Mouse (Mus musculus): ENCODE data around the gene Hsp90ab1. TPM values are rescaled to one million over a fixed set of nuclear protein-coding genes. Genes with fewer than 3 reads are reported as not detected.

Hsp90ab1 gene
- polyA plus RNA-seq, 1 experiment from 2014 or later: 1,475 TPM

DNA sequence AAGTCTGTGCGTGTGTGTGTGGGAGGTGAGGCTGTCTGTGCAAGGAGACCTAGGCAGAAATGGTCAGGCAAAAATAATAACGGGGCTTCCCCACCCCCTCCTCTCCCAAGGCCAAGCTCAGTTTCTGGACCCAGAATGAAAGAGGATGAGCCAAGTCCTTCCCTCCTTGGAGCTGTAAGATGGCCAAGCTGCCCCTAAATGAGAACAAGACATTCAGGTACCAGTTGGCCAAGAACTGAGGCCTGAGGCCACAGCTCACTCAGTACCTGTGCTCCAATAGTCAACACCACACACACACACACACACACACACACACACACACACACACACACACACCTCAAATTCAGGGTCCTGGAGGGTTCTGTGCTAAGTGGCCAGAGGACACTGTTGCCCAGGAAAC lies 30.4 kb downstream of the Hsp90ab1 start:
- no peak overlapping the region for H3K4me2 ChIP-seq (ENCODE audit: low read depth, low read length)
- no peak overlapping the region for H3K27ac ChIP-seq (ENCODE audit: low read length)
- ATAC-seq: no peak
- peaks cover 16% of the 10 kb centered on the region; the same call in 1 of the 2 replicates for H3K4me1 ChIP-seq (ENCODE audit: control insufficient read depth, insufficient read depth, low read length)
- H3K9me3 ChIP-seq (ENCODE audit: control insufficient read depth, low read length): no peaks in the 10 kb centered on the region
- H3K4me3 ChIP-seq (ENCODE audit: low read length): no peak overlapping the region
- H3K27me3 ChIP-seq (replicated peaks; ENCODE audit: control insufficient read depth, insufficient read depth, low read length): peaks cover 75% of the 10 kb centered on the region
- H3K9ac ChIP-seq (ENCODE audit: low read depth, low read length): no peak overlapping the region
- WGBS: 73% methylated on average over 2 of the region's 2 CpGs
- no peaks in the 10 kb centered on the region for H3K36me3 ChIP-seq (ENCODE audit: control insufficient read depth, insufficient read depth, low read length)

DNA sequence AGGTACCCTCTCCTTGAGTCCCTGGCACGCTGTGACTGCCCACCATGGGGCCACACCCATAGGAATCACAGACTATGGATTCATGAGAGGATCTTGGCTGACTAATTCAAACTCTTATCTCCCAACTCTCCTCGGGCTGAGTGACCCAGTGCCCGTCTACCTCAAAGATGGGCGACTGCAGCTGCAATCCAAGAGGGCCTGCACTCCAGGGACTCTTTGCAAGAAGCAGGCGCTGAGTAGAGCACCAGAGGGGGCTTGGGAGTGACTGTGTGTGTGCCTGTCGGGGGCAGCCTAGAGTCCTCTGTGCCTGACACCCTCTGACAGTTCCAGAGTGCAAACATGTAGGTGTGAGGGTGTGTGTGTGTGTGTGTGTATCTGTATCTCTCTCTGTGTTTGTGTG lies 30.9 kb downstream of the Hsp90ab1 start:
- Histone ChIP-seq H3K4me2 (ENCODE audit: low read depth, low read length) (no peak overlapping the region), H3K27ac (ENCODE audit: low read length) (no peak overlapping the region), H3K4me1 (ENCODE audit: control insufficient read depth, insufficient read depth, low read length) (peaks cover 16% of the 10 kb centered on the region; the same call in 1 of the 2 replicates), H3K27me3 (replicated peaks; ENCODE audit: control insufficient read depth, insufficient read depth, low read length) (peaks cover 72% of the 10 kb centered on the region), H3K4me3 (ENCODE audit: low read length) (no peak overlapping the region), H3K9me3 (ENCODE audit: control insufficient read depth, low read length) (no peaks in the 10 kb centered on the region), H3K36me3 (ENCODE audit: control insufficient read depth, insufficient read depth, low read length) (no peaks in the 10 kb centered on the region), H3K9ac (ENCODE audit: low read depth, low read length) (no peak overlapping the region)
- 24% methylated on average over 6 of the region's 6 CpGs for WGBS
- no peak for ATAC-seq

DNA sequence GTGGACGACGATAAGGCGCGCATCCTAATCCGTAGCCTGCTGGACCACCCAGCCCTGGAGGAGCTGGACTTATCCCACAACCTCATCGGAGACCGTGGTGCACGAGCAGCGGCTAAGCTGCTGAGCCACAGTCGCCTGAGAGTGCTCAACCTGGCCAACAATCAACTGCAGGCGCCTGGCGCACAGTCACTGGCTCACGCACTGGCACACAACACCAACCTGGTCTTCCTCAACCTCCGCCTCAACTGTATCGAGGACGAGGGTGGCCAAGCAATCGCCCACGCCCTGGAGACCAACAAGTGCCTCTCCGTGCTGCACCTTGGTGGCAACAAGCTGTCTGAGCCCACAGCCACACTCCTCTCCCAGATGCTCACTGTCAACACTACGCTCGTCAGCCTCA lies 33.4 kb downstream of the Hsp90ab1 start:
- Histone ChIP-seq H3K4me1 (ENCODE audit: control insufficient read depth, insufficient read depth, low read length) (peaks cover 6% of the 10 kb centered on the region; the same call in 1 of the 2 replicates), H3K4me3 (ENCODE audit: low read length) (no peak overlapping the region), H3K9ac (ENCODE audit: low read depth, low read length) (no peak overlapping the region), H3K9me3 (ENCODE audit: control insufficient read depth, low read length) (no peaks in the 10 kb centered on the region), H3K27me3 (replicated peaks; ENCODE audit: control insufficient read depth, insufficient read depth, low read length) (peaks cover 62% of the 10 kb centered on the region), H3K36me3 (ENCODE audit: control insufficient read depth, insufficient read depth, low read length) (no peaks in the 10 kb centered on the region), H3K27ac (ENCODE audit: low read length) (no peak overlapping the region), H3K4me2 (ENCODE audit: low read depth, low read length) (no peak overlapping the region)
- no peak for ATAC-seq
- 73% methylated on average over 21 of the region's 21 CpGs for WGBS

DNA sequence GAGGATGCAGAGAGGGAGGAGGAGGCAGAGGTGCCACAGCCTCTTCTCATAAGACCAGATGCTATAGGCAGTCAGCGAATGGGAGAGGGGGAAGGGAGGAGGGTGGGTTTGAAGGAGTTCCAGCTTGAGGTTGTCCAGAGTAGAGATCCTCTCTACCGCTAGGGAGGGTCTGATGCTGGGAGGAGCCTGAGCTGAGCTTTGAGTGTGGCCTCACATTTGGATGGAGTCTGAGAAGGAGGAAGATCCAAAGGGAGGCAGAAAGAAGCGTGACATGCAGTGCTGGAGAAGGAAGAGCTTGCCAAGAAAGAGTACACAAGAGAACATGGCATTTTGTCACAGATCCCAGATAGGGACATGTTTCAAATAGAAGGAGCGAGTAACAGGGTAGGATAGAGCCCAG lies 34.7 kb downstream of the Hsp90ab1 start:
- Histone ChIP-seq H3K4me3 (ENCODE audit: low read length) (no peak overlapping the region), H3K4me2 (ENCODE audit: low read depth, low read length) (no peak overlapping the region), H3K27me3 (replicated peaks; ENCODE audit: control insufficient read depth, insufficient read depth, low read length) (peaks cover 54% of the 10 kb centered on the region), H3K4me1 (ENCODE audit: control insufficient read depth, insufficient read depth, low read length) (no peaks in the 10 kb centered on the region), H3K36me3 (ENCODE audit: control insufficient read depth, insufficient read depth, low read length) (no peaks in the 10 kb centered on the region), H3K9me3 (ENCODE audit: control insufficient read depth, low read length) (no peaks in the 10 kb centered on the region), H3K9ac (ENCODE audit: low read depth, low read length) (no peak overlapping the region), H3K27ac (ENCODE audit: low read length) (no peak overlapping the region)
- WGBS: 61% methylated on average over 4 of the region's 4 CpGs
- ATAC-seq: no peak

DNA sequence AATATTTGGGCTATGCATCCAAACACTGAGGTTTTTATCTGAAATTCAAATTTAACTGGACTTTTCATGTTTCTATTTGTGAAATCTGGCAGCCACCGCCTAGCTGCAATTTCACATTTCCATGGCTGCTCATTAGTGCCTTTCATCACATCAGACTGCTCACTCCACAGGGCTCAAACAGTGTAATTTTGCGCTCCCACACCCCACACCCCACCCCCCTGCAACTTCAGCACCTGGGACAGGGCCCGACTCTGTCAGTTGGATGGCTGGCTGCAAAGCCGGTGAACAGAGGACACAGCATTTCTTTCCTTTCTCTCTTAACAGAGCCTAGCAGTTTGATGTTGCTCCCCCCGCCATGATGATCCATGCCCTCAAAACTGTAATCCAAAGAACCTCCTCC lies 36.8 kb downstream of the Hsp90ab1 start:
- H3K27me3 ChIP-seq (replicated peaks; ENCODE audit: control insufficient read depth, insufficient read depth, low read length): peaks cover 51% of the 10 kb centered on the region

DNA sequence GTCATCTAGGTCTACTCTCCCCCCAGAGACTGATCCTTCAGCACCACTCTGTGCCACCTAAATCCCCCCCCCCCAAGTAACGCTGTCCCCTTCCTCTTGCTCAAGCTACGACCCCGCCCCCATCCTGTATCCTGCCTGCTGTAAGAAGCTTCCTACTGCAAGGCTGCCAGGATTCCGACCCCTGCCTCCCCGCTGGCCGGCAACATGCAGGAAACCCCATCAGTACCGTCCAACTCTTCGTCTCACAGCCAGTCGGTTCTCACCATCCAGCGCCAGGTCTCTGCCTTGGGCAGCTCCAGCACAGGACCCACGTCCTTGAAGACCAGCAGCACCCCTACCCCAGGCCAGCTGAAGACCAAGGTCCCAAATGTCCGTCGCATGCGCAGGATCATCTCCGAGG lies 40.2 kb downstream of the Hsp90ab1 start:
- no peak for ATAC-seq
- WGBS: 48% methylated on average over 15 of the region's 15 CpGs
- no peaks in the 10 kb centered on the region for H3K4me1 ChIP-seq (ENCODE audit: control insufficient read depth, insufficient read depth, low read length)
- no peaks in the 10 kb centered on the region for H3K36me3 ChIP-seq (ENCODE audit: control insufficient read depth, insufficient read depth, low read length)
- no peak overlapping the region for H3K27ac ChIP-seq (ENCODE audit: low read length)
- H3K4me2 ChIP-seq (ENCODE audit: low read depth, low read length): no peak overlapping the region
- H3K9ac ChIP-seq (ENCODE audit: low read depth, low read length): no peak overlapping the region
- H3K27me3 ChIP-seq (replicated peaks; ENCODE audit: control insufficient read depth, insufficient read depth, low read length): peaks cover 45% of the 10 kb centered on the region; the same call in 1 of the 2 replicates
- no peaks in the 10 kb centered on the region for H3K9me3 ChIP-seq (ENCODE audit: control insufficient read depth, low read length)
- H3K4me3 ChIP-seq (ENCODE audit: low read length): no peak overlapping the region

More for the DNA sequence above, 36.8 kb downstream of the Hsp90ab1 start:
- H3K36me3 ChIP-seq (ENCODE audit: control insufficient read depth, insufficient read depth, low read length): no peaks in the 10 kb centered on the region
- H3K4me1 ChIP-seq (ENCODE audit: control insufficient read depth, insufficient read depth, low read length): no peaks in the 10 kb centered on the region
- H3K27ac ChIP-seq (ENCODE audit: low read length): no peak overlapping the region
- no peak for ATAC-seq
- 16% methylated on average over 5 of the region's 5 CpGs for WGBS
- no peak overlapping the region for H3K9ac ChIP-seq (ENCODE audit: low read depth, low read length)
- no peaks in the 10 kb centered on the region for H3K9me3 ChIP-seq (ENCODE audit: control insufficient read depth, low read length)
- H3K4me3 ChIP-seq (ENCODE audit: low read length): no peak overlapping the region
- no peak overlapping the region for H3K4me2 ChIP-seq (ENCODE audit: low read depth, low read length)

DNA sequence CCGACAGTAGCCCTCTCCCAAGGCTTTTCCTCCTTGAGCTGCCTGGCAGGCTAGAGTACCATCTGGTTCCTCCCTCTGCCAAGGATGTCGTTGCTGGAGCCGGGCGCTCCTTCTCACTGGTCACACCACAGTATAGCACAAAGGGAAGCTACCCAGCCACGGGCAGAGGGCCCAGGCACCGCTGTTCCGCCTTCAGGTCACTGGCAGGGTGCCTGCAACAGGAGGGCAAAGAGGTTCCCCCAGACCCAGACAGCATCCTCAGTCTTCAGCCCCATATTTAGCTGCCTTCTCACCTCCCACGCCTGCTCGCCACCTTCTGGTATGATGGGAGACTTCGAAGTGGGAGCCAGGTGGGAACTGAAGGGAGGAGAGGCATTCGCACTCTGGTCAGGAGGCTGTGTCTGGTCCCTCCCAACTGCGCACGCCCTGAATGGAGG lies 42.7 kb downstream of the Hsp90ab1 start:
- no peaks in the 10 kb centered on the region for H3K9me3 ChIP-seq (ENCODE audit: control insufficient read depth, low read length)
- H3K4me1 ChIP-seq (ENCODE audit: control insufficient read depth, insufficient read depth, low read length): no peaks in the 10 kb centered on the region
- no peak overlapping the region for H3K27ac ChIP-seq (ENCODE audit: low read length)
- no peaks in the 10 kb centered on the region for H3K36me3 ChIP-seq (ENCODE audit: control insufficient read depth, insufficient read depth, low read length)
- H3K27me3 ChIP-seq (replicated peaks; ENCODE audit: control insufficient read depth, insufficient read depth, low read length): peaks cover 38% of the 10 kb centered on the region; the same call in 1 of the 2 replicates
- H3K4me2 ChIP-seq (ENCODE audit: low read depth, low read length): no peak overlapping the region
- no peak for ATAC-seq
- H3K9ac ChIP-seq (ENCODE audit: low read depth, low read length): no peak overlapping the region
- WGBS: 42% methylated on average over 13 of the region's 13 CpGs
- no peak overlapping the region for H3K4me3 ChIP-seq (ENCODE audit: low read length)

DNA sequence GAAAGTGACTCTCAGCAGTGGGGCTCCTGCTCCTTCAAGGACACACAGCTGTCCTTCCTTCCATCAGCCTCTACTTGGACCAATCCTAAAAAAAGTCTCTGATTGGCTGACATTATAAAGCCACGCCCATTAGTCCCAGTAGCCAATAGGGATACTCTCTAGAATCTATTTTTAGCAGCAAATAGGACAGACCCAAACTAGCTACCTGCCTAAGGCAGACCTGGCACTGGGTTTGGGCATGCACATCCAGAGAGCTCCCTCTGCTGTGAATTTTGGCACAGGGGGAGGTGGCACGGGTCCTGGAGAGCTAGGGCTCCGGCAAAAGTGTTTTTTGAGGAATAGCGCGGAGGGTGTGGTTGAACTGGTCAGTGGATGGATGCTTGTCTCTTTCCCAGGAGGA lies 46.5 kb downstream of the Hsp90ab1 start:
- Histone ChIP-seq H3K4me1 (ENCODE audit: control insufficient read depth, insufficient read depth, low read length) (peaks cover 8% of the 10 kb centered on the region; the same call in 1 of the 2 replicates), H3K27me3 (replicated peaks; ENCODE audit: control insufficient read depth, insufficient read depth, low read length) (peaks cover 25% of the 10 kb centered on the region; the same call in 1 of the 2 replicates), H3K9ac (ENCODE audit: low read depth, low read length) (no peak overlapping the region), H3K27ac (ENCODE audit: low read length) (no peak overlapping the region), H3K4me2 (ENCODE audit: low read depth, low read length) (no peak overlapping the region), H3K9me3 (ENCODE audit: control insufficient read depth, low read length) (no peaks in the 10 kb centered on the region), H3K36me3 (ENCODE audit: control insufficient read depth, insufficient read depth, low read length) (no peaks in the 10 kb centered on the region), H3K4me3 (ENCODE audit: low read length) (no peak overlapping the region)
- WGBS: 20% methylated on average over 5 of the region's 5 CpGs
- no peak for ATAC-seq

DNA sequence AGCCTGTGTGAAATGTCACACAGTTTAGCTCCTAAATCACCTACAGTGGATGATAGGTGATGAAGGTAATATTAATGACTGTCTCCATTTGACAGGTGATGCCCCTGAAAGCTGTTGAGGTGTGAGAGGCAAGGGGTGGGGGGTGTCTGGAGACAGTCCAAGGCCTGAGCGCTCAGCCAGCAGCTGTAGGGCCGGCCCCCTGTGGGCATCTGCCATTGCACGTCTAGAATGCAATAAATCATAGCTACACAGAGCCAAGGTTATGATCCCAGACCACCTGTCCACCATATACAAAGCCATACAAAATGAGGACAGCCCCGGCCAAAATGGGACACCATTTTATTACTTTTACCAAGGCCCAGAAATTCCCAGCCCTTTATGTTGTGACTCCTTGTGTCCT lies 48.1 kb downstream of the Hsp90ab1 start:
- no peak overlapping the region for H3K4me2 ChIP-seq (ENCODE audit: low read depth, low read length)
- H3K27me3 ChIP-seq (replicated peaks; ENCODE audit: control insufficient read depth, insufficient read depth, low read length): peaks cover 18% of the 10 kb centered on the region; the same call in 1 of the 2 replicates
- no peak overlapping the region for H3K9ac ChIP-seq (ENCODE audit: low read depth, low read length)
- H3K36me3 ChIP-seq (ENCODE audit: control insufficient read depth, insufficient read depth, low read length): no peaks in the 10 kb centered on the region
- no peak overlapping the region for H3K27ac ChIP-seq (ENCODE audit: low read length)
- ATAC-seq: no peak
- H3K4me3 ChIP-seq (ENCODE audit: low read length): no peak overlapping the region
- no peaks in the 10 kb centered on the region for H3K9me3 ChIP-seq (ENCODE audit: control insufficient read depth, low read length)
- peaks cover 8% of the 10 kb centered on the region; the same call in 1 of the 2 replicates for H3K4me1 ChIP-seq (ENCODE audit: control insufficient read depth, insufficient read depth, low read length)
- WGBS: 53% methylated on average over 4 of the region's 4 CpGs

DNA sequence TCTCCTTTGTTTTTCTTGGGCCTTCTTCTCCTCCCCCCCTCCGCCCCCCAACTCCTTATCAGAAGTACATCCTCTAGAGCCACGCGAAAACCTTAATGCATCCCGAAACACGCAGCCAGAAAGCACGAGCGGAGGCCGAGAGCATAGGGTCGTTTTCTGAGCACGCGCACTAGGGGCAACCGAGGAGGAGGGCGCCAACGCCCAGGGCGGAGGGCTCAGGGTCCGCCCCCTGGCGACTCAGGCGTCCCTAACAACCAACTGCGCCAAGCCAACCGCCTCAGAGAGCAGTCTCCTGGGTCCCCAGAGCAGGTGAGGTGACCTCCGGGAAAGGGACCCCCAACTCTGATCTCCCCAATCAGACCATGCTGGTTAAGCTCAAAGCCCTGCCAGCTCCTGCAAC lies 49.8 kb downstream of the Hsp90ab1 start, which contains the start of gene Tcte1:
Gene Tcte1, plus strand, starts transcription at position 172 of the 400 bp plus-strand sequence.
- H3K9me3 ChIP-seq (ENCODE audit: control insufficient read depth, low read length): no peaks in the 10 kb centered on the region
- peak; percentile 73 for ATAC-seq
- peak within 1 kb of the TSS; percentile 35 for H3K4me3 ChIP-seq (ENCODE audit: low read length)
- H3K9ac ChIP-seq (ENCODE audit: low read depth, low read length): peak within 1 kb of the TSS; percentile 60
- H3K4me1 ChIP-seq (ENCODE audit: control insufficient read depth, insufficient read depth, low read length): peaks cover 8% of the 10 kb centered on the region; the same call in 1 of the 2 replicates
- peak within 1 kb of the TSS; percentile 65 for H3K4me2 ChIP-seq (ENCODE audit: low read depth, low read length)
- H3K27ac ChIP-seq (ENCODE audit: low read length): no peak within 1 kb of the TSS
- peaks cover 3% of the 10 kb centered on the region; the same call in 1 of the 2 replicates for H3K36me3 ChIP-seq (ENCODE audit: control insufficient read depth, insufficient read depth, low read length)
- 2% methylated on average over 21 of the region's 21 CpGs for WGBS
- peaks cover 14% of the 10 kb centered on the region; the same call in 1 of the 2 replicates for H3K27me3 ChIP-seq (replicated peaks; ENCODE audit: control insufficient read depth, insufficient read depth, low read length)

All from intestine, embryonic 16.5 days (tissue).